Mouse (Mus musculus) midbrain, embryonic 10.5 days (tissue): Measurements from ENCODE around the gene Gm20388. TPM values are rescaled to one million over a fixed set of nuclear protein-coding genes. Genes with fewer than 3 reads are reported as not detected.

Experiments used
- DNase-seq: peaks from one replicate; pipeline ENCODE4 v3.0.0-alpha.2; 2017; ENCODE audit warnings: low spot score
- H3K27ac ChIP-seq: fragments of 300-500 bp; sonication (generic); replicated peaks from 2 replicates; pipeline ENCODE4 v1.5.1; 2016; ENCODE audit warnings: mild to moderate bottlenecking
- H3K27me3 ChIP-seq: fragments of 300-500 bp; sonication (generic); 2 replicates; pipeline ENCODE4 v1.6.1; 2016; ENCODE audit warnings: low read depth, mild to moderate bottlenecking; ENCODE audit not compliant: poor library complexity, severe bottlenecking
- H3K36me3 ChIP-seq: fragments of 300-500 bp; sonication (generic); 2 replicates; pipeline ENCODE4 v1.6.1; 2016; ENCODE audit warnings: mild to moderate bottlenecking, moderate library complexity
- H3K4me1 ChIP-seq: fragments of 300-500 bp; sonication (generic); 2 replicates; pipeline ENCODE4 v1.6.1; 2016
- H3K4me3 ChIP-seq: fragments of 300-500 bp; sonication (generic); 2 replicates; pipeline ENCODE4 v1.5.1; 2016; ENCODE audit warnings: mild to moderate bottlenecking, moderate library complexity
- H3K9me3 ChIP-seq: fragments of 300-500 bp; sonication (generic); replicated peaks from 2 replicates; pipeline ENCODE4 v1.6.1; 2016; ENCODE audit warnings: mild to moderate bottlenecking
- WGBS: fragments of 180-500 bp; shearing (Covaris S2); methylation state at CpG from one replicate; pipeline ENCODE4 v1.1.7; 2016; 5-methylcytosine and 5-hydroxymethylcytosine counted together
- polyA plus RNA-seq: library from polyadenylated mRNA; unstranded; fragments of >200 nt; fragmentation: Nextera tagmentation; extraction: Ambion mirVana; gene quantifications from 2 replicates; pipeline ENCODE4 v1.2.1, GENCODE M21; 2016

Gene Gm20388
- polyA plus RNA-seq, 1 experiment from 2014 or later: 7.1 TPM

GRCm38 (mm10) chr8:120413626-120413988, 503.0 kb downstream of the Gm20388 start:
- peaks cover 77% of the 10 kb centered on the region for H3K27me3 ChIP-seq
- WGBS: 76% methylated on average over 6 of the region's 6 CpGs

GRCm38 (mm10) chr8:120414216-120414615, 503.6 kb downstream of the Gm20388 start:
- 85% methylated on average over 4 of the region's 4 CpGs for WGBS
- Histone ChIP-seq H3K4me1 (peaks cover 100% of the 10 kb centered on the region), H3K4me3 (no peak overlapping the region), H3K9me3 (no peaks in the 10 kb centered on the region), H3K36me3 (no peaks in the 10 kb centered on the region), H3K27me3 (peaks cover 82% of the 10 kb centered on the region), H3K27ac (peak overlapping the region; percentile 86)
- DNase-seq: no peak

More at GRCm38 (mm10) chr8:120413626-120413988, 503.0 kb downstream of the Gm20388 start:
- H3K27ac ChIP-seq: peak overlapping the region; percentile 86
- peaks cover 100% of the 10 kb centered on the region for H3K4me1 ChIP-seq
- no peaks in the 10 kb centered on the region for H3K9me3 ChIP-seq
- H3K4me3 ChIP-seq: no peak overlapping the region
- no peak for DNase-seq
- H3K36me3 ChIP-seq: no peaks in the 10 kb centered on the region

GRCm38 (mm10) chr8:120415474-120415873, 504.8 kb downstream of the Gm20388 start:
- Histone ChIP-seq H3K4me1 (peaks cover 100% of the 10 kb centered on the region), H3K4me3 (no peak overlapping the region), H3K9me3 (no peaks in the 10 kb centered on the region), H3K27me3 (peaks cover 82% of the 10 kb centered on the region), H3K36me3 (no peaks in the 10 kb centered on the region), H3K27ac (peak overlapping the region; percentile 86)
- WGBS: 64% methylated on average over 9 of the region's 11 CpGs
- no peak for DNase-seq

GRCm38 (mm10) chr8:120416173-120416521, 505.5 kb downstream of the Gm20388 start:
- Histone ChIP-seq H3K9me3 (no peaks in the 10 kb centered on the region), H3K4me3 (peak overlapping the region; percentile 39), H3K27me3 (peaks cover 82% of the 10 kb centered on the region), H3K27ac (peak overlapping the region; percentile 86), H3K36me3 (no peaks in the 10 kb centered on the region), H3K4me1 (peaks cover 100% of the 10 kb centered on the region)
- DNase-seq: no peak
- WGBS: 49% methylated on average over 8 of the region's 8 CpGs

- peak overlapping the region; percentile 86 for H3K27ac ChIP-seq
- H3K4me3 ChIP-seq: peak overlapping the region; percentile 39
- H3K4me1 ChIP-seq: peaks cover 100% of the 10 kb centered on the region
- no peaks in the 10 kb centered on the region for H3K9me3 ChIP-seq
- WGBS: 7% methylated on average over 33 of the region's 33 CpGs
- H3K27me3 ChIP-seq: peaks cover 82% of the 10 kb centered on the region
- no peaks in the 10 kb centered on the region for H3K36me3 ChIP-seq
- DNase-seq: peak; percentile 80
These were observed 506.1 kb downstream of the Gm20388 start for GRCm38 (mm10) chr8:120416522-120417394.

- WGBS: 71% methylated on average over 5 of the region's 5 CpGs
- Histone ChIP-seq H3K9me3 (no peaks in the 10 kb centered on the region), H3K36me3 (no peaks in the 10 kb centered on the region), H3K27ac (peak overlapping the region; percentile 86), H3K4me3 (no peak overlapping the region), H3K4me1 (peaks cover 100% of the 10 kb centered on the region), H3K27me3 (peaks cover 79% of the 10 kb centered on the region)
- no peak for DNase-seq
These were observed 507.5 kb downstream of the Gm20388 start for GRCm38 (mm10) chr8:120418188-120418587.

- Histone ChIP-seq H3K27ac (peak overlapping the region; percentile 7; the same call in 1 of the 2 replicates), H3K36me3 (no peaks in the 10 kb centered on the region), H3K27me3 (peaks cover 79% of the 10 kb centered on the region), H3K4me1 (peaks cover 100% of the 10 kb centered on the region), H3K9me3 (no peaks in the 10 kb centered on the region), H3K4me3 (no peak overlapping the region)
- WGBS: 81% methylated on average over 9 of the region's 9 CpGs
- no peak for DNase-seq
These were observed 509.0 kb downstream of the Gm20388 start for GRCm38 (mm10) chr8:120419675-120420074.

GRCm38 (mm10) chr8:120420226-120420625, 509.6 kb downstream of the Gm20388 start:
- Histone ChIP-seq H3K27ac (peak overlapping the region; percentile 87), H3K27me3 (peaks cover 78% of the 10 kb centered on the region), H3K4me1 (peaks cover 100% of the 10 kb centered on the region), H3K4me3 (no peak overlapping the region), H3K36me3 (no peaks in the 10 kb centered on the region), H3K9me3 (no peaks in the 10 kb centered on the region)
- WGBS: 84% methylated on average over 5 of the region's 5 CpGs
- no peak for DNase-seq

- H3K9me3 ChIP-seq: no peaks in the 10 kb centered on the region
- peaks cover 80% of the 10 kb centered on the region for H3K27me3 ChIP-seq
- 6% methylated on average over 9 of the region's 9 CpGs for WGBS
- H3K4me1 ChIP-seq: peaks cover 100% of the 10 kb centered on the region
- peak overlapping the region; percentile 87 for H3K27ac ChIP-seq
- H3K4me3 ChIP-seq: no peak overlapping the region; the same call in 1 of the 2 replicates
- DNase-seq: peak; percentile 54
- no peaks in the 10 kb centered on the region for H3K36me3 ChIP-seq
These were observed 511.0 kb downstream of the Gm20388 start for GRCm38 (mm10) chr8:120421638-120422037.

GRCm38 (mm10) chr8:120422236-120422635, 511.6 kb downstream of the Gm20388 start:
- Histone ChIP-seq H3K27ac (peak overlapping the region; percentile 87), H3K4me1 (peaks cover 100% of the 10 kb centered on the region), H3K4me3 (no peak overlapping the region), H3K36me3 (no peaks in the 10 kb centered on the region), H3K9me3 (no peaks in the 10 kb centered on the region), H3K27me3 (peaks cover 80% of the 10 kb centered on the region)
- 89% methylated on average over 8 of the region's 8 CpGs for WGBS
- DNase-seq: no peak

- H3K4me3 ChIP-seq: no peak overlapping the region
- DNase-seq: no peak
- peaks cover 100% of the 10 kb centered on the region for H3K4me1 ChIP-seq
- H3K36me3 ChIP-seq: no peaks in the 10 kb centered on the region
- WGBS: 35% methylated on average over 7 of the region's 7 CpGs
- H3K27me3 ChIP-seq: peaks cover 84% of the 10 kb centered on the region
- H3K27ac ChIP-seq: peak overlapping the region; percentile 87
- H3K9me3 ChIP-seq: no peaks in the 10 kb centered on the region
These were observed 512.9 kb downstream of the Gm20388 start for GRCm38 (mm10) chr8:120423576-120423975.

- Histone ChIP-seq H3K9me3 (no peaks in the 10 kb centered on the region), H3K4me3 (peak overlapping the region; percentile 29; the same call in 1 of the 2 replicates), H3K27ac (peak overlapping the region; percentile 87), H3K36me3 (no peaks in the 10 kb centered on the region), H3K27me3 (peaks cover 81% of the 10 kb centered on the region), H3K4me1 (peaks cover 95% of the 10 kb centered on the region)
- no peak for DNase-seq
- WGBS: 37% methylated on average over 4 of the region's 4 CpGs
These were observed 514.2 kb downstream of the Gm20388 start for GRCm38 (mm10) chr8:120424829-120425198.

GRCm38 (mm10) chr8:120425199-120425941, 514.7 kb downstream of the Gm20388 start:
- peak overlapping the region; percentile 29 for H3K4me3 ChIP-seq
- H3K27ac ChIP-seq: peak overlapping the region; percentile 87
- H3K36me3 ChIP-seq: no peaks in the 10 kb centered on the region
- DNase-seq: peak; percentile 59
- WGBS: 8% methylated on average over 8 of the region's 8 CpGs
- no peaks in the 10 kb centered on the region for H3K9me3 ChIP-seq
- peaks cover 81% of the 10 kb centered on the region for H3K27me3 ChIP-seq
- peaks cover 90% of the 10 kb centered on the region for H3K4me1 ChIP-seq
